Mouse (Mus musculus) fat pad, adult 2 months (tissue): ENCODE measurements around the gene Dnajb11.

Experiments used
- DNase-seq: peaks from one replicate; pipeline ENCODE4 v3.0.0-alpha.2; 2011; ENCODE audit warnings: low read depth, low spot score; ENCODE audit errors: extremely low read depth

The Dnajb11 gene

GRCm38 (mm10) chr16:22919971-22920854 is 62.6 kb downstream of the Dnajb11 start:
- DNase-seq, result peak; percentile 80

DNA sequence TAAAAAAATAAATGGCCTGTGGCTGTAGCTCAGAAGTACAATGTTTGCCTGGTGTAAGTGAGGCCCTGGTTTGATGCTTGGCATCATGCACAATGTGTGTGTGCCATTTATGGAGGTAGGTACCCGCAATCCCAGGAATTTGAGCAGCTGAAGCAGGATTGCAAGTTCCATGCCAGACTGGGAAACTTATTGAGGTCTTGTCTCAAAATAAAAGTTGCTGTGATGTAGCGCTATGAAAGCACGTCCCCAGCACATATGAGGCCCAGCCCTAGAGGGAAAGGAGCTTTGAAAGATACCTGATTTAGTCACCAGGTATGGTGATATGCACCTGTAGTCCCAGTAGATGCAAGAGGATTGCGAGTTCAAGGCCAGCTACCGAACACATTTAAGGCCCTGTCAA is 64.1 kb downstream of the Dnajb11 start:
- no peak for DNase-seq

DNA sequence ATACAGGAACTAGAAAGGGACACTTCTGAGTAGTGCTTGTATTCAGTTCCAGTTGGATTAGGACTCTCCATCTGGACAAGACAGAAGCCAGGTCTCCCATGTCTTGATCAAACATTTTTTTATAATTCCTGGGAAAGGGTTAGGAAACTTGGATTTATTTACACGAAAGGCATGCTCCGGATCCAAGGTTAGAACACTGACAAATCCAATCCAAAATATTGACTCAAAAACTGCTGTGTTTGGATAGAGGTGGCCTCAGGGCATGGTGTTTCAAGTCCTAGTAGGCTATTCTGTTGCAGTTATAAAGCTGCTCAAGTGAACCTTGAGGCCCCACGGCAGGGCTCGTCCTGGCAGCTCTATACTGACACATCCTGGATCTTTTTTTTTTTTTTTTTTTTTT is 64.8 kb downstream of the Dnajb11 start:
- no peak for DNase-seq
